Mouse (Mus musculus) frontal cortex, postnatal 14 days (tissue): ENCODE measurements at regions not wholly inside any gene's neighbourhood (a gene's known extent, or its start where the extent isn't known, plus 50 kb on each side); places are given as distances from the start of the nearest gene placed in this dataset.
"Not testable (repeated sequence)": the region's sequence is repeated elsewhere in the genome, so short reads cannot be mapped to it uniquely, and the experiment has no call there.

Source experiments
- DNase-seq, 2 experiments: peaks; one replicate each; pipeline ENCODE4 v3.0.0; 2022; ENCODE audit warnings: low spot score in 2 of 2

DNA sequence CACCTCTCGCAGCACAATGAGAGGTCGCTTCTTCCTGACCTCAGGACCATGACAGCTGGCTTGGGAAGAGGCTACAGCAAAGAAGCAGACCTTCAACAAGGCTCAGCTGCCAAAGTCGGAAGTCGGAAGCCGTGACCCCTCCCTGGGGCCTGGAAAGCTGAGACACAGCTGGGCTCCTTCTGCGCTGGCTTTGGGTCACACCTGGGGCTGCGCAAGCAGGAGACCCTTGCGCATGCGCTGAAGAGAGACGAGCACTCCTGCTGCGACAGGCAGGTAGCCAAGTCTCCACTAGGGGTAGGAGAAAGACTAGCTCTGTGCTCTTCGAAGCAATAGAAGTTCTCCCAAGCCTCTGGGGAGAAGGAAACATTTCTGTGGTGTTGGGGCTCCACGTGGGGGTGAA lies 109.3 kb upstream of the Dyrk2 start:
- DNase-seq = no peak

DNA sequence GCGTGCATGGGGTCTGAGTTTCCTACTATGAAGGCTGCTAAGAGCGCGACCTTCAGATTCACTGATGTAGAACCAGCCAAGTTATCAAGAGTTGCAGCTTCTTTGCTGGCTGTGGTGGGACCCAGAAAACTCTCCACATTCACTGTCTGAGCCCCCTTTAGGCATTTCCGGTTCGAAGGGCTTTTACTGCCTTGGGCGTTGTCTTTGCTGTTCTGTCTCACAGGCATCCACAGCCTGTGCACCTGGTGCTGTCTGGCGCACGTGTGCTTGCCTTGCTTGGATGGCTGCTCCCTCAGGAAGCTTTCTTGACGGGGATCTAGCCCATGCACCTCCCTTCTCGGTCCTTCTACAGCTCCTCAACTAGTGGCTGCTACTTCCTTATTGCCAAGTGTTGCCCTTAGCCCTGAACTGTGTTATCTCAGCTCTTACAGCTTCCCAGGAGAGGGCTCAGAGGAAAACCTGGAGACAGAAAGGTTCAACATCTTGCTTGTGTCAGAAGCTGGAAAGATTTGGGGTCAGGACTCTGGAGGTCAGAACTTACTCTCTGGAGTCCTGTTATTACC lies 108.3 kb upstream of the Dyrk2 start:
- no peak for DNase-seq

DNA sequence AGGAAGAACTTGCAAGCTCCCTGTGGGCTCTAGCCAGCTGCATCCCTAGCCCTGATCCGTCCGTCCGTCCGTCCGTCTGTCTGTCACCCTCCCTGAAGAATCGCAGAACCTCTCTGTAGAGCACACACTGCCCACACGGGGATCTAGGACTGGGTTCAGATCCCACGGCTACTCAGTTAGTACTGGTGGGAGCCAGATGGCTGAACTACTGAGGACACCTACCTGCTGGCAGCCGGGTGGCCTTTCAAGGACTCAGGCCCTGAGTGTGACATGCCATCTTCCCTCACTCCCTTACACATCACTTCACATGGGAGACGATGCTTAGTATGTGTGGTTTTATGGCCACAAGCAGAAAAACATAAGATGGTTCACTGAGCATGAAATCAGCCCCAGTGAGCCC lies 106.4 kb upstream of the Dyrk2 start:
- DNase-seq = no peak

DNA sequence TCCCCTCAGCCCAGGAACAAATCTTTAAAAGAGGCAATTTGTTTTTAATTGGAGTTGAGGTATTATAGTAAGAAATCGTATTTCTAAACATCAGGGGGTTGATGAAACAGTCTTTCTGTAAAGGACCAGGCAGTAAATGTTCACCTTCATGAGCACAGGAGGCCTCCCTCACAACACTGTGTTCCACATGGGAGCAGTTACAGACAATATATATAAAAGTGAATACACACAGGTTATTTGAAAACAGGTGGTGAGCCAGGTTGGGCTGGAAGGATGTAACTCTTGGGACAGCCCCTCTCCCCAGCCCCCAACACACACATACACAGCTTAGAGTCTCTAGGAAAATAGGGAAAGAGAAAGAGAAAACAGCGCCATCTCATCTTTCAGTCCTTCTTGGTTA lies 105.8 kb upstream of the Dyrk2 start:
- no peak for DNase-seq

DNA sequence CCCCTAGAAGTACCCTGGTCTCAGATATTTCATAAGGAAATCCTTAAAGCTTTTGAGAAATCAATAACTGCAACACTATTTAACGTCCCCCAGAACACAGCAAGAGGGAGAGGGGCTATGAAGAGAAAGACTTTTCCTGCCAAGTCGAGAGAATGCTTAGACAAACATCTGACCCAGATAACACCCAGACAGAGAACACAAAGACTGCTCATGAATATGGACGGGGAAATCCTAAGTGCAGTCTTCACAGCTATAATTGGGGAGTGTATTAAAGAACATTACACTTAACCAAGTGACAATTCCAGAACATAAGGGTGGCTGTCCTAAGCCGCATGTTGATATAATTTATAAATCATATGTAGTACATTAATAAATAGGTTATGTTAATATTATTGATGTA lies 103.3 kb upstream of the Dyrk2 start:
- DNase-seq = no peak

DNA sequence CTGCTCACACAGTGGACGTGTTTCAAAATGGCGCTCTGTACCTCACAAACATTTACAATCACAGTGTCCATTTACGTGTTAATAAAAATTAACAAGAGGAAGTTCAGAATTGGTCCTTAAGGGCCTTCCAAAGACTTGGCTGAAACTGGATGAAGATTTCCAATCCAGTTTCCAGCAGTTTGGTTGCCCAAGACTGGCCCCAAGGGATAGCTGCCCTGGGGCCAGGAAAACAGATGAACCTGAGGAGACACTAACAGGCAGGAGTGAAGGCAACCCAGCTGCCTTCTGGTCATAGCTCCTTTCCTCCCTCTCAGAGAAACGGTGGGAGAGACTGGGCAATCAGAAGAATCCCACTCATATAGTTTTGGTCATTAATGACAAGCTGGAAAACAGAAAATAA lies 102.6 kb upstream of the Dyrk2 start:
- no peak for DNase-seq

DNA sequence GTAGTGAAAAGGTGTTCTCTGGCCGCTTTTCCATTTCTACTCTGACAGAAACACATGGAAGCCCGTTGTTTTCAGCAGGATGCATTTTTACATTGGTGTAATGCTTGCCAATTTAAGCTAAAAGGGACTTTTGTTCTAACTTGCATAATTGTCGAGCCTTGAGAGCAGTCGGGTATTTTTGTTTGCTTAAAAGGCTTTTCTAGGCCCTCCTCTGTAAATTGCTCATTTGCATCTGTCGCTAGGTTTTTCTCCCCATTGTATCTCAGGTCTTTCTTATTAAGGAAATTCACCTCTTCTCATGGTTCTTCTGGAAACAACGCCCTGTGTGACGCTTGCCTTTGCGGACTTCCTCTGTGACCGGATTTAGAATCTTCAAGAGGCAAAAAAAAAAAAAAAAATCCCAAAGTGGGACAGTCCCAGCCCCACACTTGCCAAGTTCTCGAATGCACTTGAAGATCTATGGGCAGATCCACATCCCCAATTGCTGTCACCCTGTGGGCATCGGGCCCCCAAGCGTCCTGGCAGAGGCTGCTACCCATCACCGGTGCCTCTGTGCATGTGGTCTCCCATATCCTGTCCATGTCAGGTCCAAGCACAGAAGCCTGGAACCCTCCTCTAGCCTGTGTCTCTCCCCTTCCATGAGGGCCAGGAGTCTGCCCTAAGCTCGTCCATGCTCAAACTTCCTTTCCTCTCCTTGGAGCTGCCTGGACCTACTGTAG lies 100.6 kb upstream of the Dyrk2 start:
- DNase-seq = no peak

DNA sequence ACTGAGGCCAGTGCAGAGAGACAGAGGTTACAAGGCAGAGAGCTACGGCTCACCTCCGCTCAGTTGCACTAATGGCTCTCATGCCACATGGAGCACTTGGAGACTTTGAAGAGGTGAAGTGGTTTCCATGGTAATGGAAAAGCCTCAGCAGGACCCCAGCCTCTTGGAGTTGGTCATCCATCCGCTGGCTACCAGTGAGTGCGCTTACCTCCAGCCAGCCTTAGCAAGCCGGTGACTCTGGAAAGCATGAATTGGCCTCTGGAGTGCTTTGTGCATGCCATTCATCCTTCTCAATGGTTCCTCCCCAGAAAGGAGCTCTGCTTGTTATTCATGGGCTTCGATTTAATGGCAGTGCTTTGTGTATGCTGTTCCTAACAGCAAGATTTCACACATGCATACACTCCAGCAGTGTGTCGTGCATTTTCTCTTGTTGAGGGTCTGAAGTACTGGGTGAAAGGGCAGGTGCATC lies 91.7 kb upstream of the Dyrk2 start:
- DNase-seq = no peak

DNA sequence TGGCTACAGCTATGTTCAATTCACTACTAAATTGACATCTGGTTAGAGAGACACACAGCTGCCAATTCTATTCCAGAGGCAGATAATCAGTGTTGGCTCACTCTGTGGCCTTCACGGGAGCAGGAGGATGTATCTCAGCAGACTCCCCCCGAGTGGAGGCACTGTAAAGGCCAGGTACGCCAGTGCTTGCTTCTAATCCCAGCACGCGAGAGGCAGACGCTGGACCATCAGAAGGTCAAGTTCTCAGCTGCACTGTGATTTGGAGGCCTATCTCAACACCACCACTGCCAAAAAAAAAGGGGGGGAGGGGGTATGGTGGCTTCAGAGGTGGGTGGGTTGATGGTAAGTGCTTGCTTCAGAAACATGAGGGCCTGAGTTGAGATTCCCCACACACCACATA lies 90.1 kb upstream of the Dyrk2 start:
- DNase-seq = no peak

DNA sequence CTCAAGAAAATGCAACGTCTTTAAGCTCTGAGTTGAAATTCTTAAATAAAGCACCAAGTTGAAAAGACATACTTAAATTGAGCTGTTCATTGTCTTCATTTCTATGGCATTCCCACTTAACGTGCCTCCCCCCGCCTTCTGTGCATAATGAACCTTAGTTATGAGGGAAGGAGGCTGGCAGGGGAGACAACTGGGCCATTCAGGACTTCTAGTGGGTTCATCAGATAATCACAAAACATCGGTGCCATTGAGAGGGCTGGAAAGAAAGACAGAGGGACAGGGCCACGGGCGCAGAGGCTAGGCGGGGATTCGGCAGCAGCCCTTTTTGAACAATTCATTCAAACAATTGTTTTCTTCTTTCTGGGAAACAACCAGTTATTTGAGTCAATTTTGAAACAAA lies 89.6 kb upstream of the Dyrk2 start:
- DNase-seq = no peak

DNA sequence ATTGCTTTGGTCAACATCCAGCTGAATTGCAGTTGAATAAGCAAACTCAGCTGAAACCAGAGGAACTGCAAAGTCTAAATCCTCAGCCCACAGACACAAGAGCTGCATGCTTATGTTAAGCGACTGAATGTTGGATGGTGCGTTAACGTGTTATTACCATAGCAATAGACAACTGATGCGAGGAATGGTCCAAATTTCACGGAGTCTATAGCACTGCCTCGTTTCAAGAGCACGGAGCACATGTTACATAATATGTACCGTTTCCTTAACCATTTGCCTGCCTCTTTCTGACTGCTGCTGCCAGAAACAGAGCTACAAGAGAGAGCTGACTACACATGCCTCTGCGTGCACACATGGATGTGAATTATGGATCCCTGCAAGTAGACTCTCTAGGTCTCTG lies 86.3 kb upstream of the Dyrk2 start:
- peak in 1 of 2 experiments; percentile 29 for DNase-seq

DNA sequence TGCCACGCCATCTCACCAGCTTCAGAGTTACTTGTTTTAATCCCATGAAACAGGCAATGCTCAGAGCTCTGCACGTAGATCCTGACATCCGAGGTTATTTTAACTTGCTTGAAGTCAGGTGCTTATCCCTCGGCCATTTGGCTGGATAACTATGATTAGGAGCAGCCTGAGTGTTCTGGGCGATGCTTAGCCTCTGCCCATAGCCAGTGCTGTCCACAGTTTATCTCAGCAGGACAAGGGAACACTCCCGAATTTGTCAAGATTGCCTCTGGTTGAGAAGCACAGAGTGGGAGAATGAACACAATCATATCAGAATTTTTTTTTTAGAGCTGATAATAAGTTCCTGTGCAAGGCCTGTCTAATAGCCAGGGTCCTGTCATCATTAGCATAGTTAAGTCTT lies 83.4 kb upstream of the Dyrk2 start:
- DNase-seq = no peak

DNA sequence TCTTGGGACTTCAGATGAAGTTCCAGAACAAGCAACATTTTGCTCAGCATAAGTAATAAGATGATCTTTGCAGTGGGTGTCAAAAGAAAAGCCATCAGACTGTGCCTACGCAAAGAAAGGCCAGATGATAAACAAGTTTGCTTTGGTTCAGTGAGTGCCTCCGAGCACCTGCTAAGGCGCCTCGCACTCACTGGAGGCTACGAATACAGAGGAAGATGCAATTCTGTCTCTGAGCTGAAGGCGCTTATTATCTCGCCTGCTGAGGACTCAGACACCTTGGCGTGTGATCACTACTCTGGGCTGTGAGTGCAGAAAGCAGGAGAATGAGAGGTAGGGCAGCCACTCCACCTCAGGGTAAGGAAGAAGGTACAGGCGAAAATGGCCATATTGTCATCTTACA lies 82.7 kb upstream of the Dyrk2 start:
- DNase-seq = no peak

DNA sequence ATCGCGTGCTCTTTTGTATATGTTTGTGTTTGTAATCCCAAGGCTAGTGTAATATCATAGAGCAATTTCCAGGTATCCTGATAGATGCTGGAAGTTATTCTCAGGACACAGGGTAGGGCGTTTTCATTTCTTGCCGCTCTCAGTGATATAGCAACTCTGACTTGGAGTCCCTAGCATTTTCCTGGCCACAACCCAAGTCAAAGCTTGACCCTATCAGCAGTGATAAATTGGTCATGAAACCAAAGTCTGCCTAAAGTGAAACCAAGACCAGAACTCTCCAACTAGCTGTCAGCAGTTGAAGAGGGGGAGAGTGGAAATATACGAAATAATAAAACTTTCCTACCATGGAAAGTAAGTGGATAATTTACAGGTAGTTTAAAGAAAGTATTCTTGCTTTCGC lies 77.7 kb upstream of the Dyrk2 start:
- no peak for DNase-seq

DNA sequence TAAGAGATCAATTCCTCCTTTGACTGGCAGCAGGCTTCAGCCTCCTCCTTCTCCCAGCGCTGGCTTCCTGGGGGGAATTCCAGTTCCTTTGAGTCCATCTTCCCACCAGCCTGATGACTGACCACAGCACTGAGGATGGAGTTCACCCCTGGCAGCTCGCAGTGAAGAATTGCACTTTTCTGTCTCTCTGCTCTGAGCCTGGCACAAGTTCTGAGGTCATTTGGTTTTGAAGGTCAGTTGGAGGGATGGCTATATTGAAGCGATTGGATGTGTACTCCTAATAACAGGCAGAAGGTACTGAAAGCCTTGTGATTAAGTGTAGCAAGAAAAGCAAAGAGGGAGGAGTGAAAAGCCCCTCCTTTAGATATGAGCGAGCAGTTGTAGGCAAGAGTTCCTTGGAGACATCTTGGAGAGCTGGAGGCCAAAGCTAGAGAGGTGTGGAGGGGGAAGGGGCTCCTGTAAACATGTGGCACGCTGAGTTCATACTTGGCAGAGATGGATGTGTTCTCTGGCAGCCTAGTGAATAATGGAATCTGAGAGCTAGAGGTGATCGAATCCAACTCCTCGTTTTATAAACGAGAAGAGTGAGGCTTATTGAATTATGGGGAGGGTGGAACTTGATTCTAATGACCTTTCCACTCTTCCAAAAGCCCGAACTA lies 77.1 kb upstream of the Dyrk2 start:
- DNase-seq = no peak

DNA sequence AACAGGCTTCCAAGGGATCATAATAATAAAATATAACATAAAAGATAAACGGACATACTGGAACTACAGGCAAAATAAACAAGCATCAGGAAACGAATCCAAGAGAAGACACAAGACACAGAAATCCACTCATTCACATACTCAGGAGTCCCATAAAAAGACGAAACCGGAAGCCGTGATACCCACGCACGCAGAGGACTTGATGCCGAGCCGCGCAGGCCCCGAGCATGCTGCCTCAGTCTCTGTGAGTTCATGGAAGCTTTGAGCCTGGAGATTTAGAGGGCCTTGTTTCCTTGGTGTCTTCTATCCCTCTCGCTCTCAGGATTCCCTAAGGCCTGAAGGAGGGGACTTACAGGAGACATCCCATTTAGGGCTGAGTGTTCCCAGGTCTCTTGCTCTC lies 57.3 kb upstream of the Dyrk2 start:
- no peak for DNase-seq

DNA sequence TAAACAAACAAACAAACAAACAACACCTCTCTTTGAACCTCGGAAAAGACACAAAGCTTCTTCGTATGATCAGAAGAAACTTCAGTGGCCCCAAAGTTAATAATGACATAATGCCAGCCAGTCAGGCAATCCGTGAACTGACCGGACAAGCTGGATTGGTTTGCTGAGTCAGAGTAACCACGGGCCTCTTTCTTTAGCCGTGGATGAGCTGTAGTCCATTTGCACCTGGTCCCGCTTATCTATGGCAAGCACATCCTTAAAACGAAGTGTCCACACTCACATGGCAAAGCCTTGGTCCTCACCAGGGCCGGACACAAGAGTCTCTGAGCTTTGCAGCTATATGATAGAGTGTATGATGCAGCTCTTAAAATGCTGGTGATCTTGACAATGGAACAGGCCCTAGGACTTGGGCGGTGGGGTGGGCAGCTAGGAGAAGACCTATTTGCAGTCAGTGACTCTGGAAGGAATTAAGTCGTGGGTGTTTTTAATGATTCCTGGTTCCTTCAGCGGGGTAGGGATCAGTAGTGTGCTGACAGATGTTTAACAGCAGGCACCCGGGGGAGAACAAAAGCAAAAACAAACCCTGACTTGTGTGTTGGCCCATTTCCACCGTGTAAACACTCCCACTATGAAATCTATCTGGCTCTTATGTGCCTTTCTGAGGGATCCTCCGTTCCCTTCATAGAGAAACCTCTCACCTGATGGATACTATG lies 53.6 kb upstream of the Dyrk2 start:
- no peak for DNase-seq

DNA sequence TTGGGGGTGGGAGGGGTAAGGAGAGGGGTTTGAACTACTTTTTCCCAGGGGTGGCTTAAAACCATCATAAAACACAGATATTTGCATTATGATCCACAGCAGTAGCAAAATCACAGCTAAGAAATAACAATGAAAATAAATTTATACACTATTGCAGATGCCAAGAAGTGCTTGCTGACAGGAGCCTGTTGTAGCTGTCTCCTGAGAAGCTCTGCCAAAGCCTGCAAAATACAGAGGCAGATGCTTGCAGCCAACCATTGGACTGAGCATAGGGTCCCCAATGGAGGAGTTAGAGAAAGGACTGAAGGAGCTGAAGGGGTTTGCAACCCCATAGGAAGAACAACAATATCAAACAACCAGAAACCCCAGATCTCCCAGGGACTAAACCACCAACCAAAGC lies 52.1 kb upstream of the Dyrk2 start:
- DNase-seq = not testable (repeated sequence)
